Mouse (Mus musculus): ENCODE results near the gene Sept8.

Sept8 gene

GRCm38 (mm10) chr11:53493243-53493955 is 25.7 kb upstream of the Sept8 start:
- intact Hi-C loops (cut with DNase I), result no loop called here

- intact Hi-C loops (cut with DNase I), result no loop called here
Observed at GRCm38 (mm10) chr11:53495417-53495816, 23.6 kb upstream of the Sept8 start.

- intact Hi-C loops (cut with DNase I), result no loop called here
Observed at GRCm38 (mm10) chr11:53496946-53497345, 22.1 kb upstream of the Sept8 start.

- intact Hi-C loops (cut with DNase I), result no loop called here
Observed at GRCm38 (mm10) chr11:53500569-53500968, 18.5 kb upstream of the Sept8 start.

GRCm38 (mm10) chr11:53502039-53502765 is 16.9 kb upstream of the Sept8 start:
- intact Hi-C loops (cut with DNase I), result no loop called here

GRCm38 (mm10) chr11:53503738-53504137 is 15.3 kb upstream of the Sept8 start:
- intact Hi-C loops (cut with DNase I), result no loop called here

- intact Hi-C loops (cut with DNase I), result no loop called here
Observed at GRCm38 (mm10) chr11:53504376-53504775, 14.7 kb upstream of the Sept8 start.

GRCm38 (mm10) chr11:53505026-53505663 is 13.9 kb upstream of the Sept8 start:
- intact Hi-C loops (cut with DNase I), result no loop called here

GRCm38 (mm10) chr11:53507098-53507805 is 11.8 kb upstream of the Sept8 start:
- intact Hi-C loops (cut with DNase I), result no loop called here

GRCm38 (mm10) chr11:53508152-53508551 is 10.9 kb upstream of the Sept8 start:
- intact Hi-C loops (cut with DNase I), result no loop called here

- intact Hi-C loops (cut with DNase I), result no loop called here
Observed at GRCm38 (mm10) chr11:53508591-53508990, 10.5 kb upstream of the Sept8 start.

- intact Hi-C loops (cut with DNase I), result no loop called here
Observed at GRCm38 (mm10) chr11:53510351-53510750, 8.7 kb upstream of the Sept8 start.

GRCm38 (mm10) chr11:53516775-53517627 is 2.1 kb upstream of the Sept8 start:
- intact Hi-C loops (cut with DNase I), result no loop called here

- intact Hi-C loops (cut with DNase I), result no loop called here
Observed at GRCm38 (mm10) chr11:53518759-53519158, 298 bp upstream of the Sept8 start.

- intact Hi-C loops (cut with DNase I), result no loop called here
Observed at GRCm38 (mm10) chr11:53520122-53520978, 1.3 kb downstream of the Sept8 start.

- intact Hi-C loops (cut with DNase I), result no loop called here
Observed at GRCm38 (mm10) chr11:53521120-53521820, 2.2 kb downstream of the Sept8 start.

- intact Hi-C loops (cut with DNase I), result no loop called here
Observed at GRCm38 (mm10) chr11:53521821-53522131, 2.7 kb downstream of the Sept8 start.

- intact Hi-C loops (cut with DNase I), result no loop called here
Observed at GRCm38 (mm10) chr11:53522362-53522761, 3.3 kb downstream of the Sept8 start.

- intact Hi-C loops (cut with DNase I), result no loop called here
Observed at GRCm38 (mm10) chr11:53522930-53523329, 3.9 kb downstream of the Sept8 start.
